Mouse (Mus musculus) monocyte, adult 5-6 weeks (primary cell): ENCODE results near the gene Hist1h3e. TPM values are rescaled to one million over a fixed set of nuclear protein-coding genes. Genes with fewer than 3 reads are reported as not detected.
"Not testable (repeated sequence)": the region's sequence is repeated elsewhere in the genome, so short reads cannot be mapped to it uniquely, and the experiment has no call there.

Source experiments
- ATAC-seq: fragments of 153-309, 156-312 bp; replicated peaks from 2 replicates; pipeline ENCODE4 v1.8.0; 2017; ENCODE audit warnings: mild to moderate bottlenecking; ENCODE audit not compliant: low TSS enrichment, insufficient number of reproducible peaks, severe bottlenecking, poor library complexity, low FRiP score
- total RNA-seq: library from RNA; stranded (forward); fragments of 200-1000, 200-491, 200-594 nt; gene quantifications from 3 replicates; pipeline ENCODE4 v1.2.3, GENCODE M21; 2017

Gene Hist1h3e
- total RNA-seq, 1 experiment from 2014 or later = 12.4 TPM

DNA sequence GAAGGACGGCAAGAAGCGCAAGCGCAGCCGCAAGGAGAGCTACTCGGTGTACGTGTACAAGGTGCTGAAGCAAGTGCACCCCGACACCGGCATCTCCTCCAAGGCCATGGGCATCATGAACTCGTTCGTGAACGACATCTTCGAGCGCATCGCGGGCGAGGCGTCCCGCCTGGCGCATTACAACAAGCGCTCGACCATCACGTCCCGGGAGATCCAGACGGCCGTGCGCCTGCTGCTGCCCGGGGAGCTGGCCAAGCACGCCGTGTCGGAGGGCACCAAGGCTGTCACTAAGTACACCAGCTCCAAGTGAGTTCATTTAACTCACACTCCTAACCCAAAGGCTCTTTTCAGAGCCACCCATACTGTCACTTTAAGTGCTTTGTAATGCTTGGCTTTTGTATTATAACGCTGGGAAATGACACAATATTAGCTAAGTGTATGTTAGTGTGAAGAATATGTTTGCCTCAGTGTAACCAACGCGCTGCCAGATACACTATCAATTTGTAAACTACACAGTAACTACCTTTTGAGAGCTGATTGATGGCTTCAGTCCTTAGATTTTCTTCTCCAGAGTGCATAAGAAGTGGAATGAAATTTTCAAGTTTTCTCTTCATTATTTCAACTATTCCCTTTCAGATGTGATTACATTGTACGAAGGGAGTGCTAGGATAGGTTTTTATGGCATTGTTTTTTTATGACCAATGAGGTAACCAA, 9.5 kb upstream of the Hist1h3e start:
- not testable (repeated sequence) for ATAC-seq

DNA sequence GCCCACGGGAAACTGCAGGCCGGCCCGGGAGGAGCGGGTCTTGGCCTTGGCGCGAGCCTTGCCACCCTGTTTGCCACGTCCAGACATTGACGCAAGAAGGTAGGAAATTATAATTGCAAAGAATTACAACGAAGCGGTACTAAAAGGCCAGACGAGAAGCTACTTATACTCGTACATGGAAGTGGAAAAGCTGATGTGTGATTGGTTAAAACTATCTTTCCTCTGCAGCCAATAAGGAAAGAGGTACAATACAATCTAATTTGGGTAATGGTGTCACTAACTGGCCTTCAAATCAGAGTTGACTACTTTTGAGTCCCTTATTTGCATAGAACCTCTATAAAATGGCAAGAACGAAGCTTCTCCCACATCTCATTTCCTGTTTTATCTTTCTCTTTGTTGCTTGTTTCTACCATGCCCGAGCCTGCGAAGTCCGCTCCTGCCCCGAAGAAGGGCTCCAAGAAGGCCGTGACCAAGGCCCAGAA, 8.9 kb upstream of the Hist1h3e start, which contains the start of the genes Hist1h2ae and Hist1h2bg:
Gene Hist1h2ae (minus strand): TSS at position 199 of the 482 bp plus-strand sequence.
Gene Hist1h2bg (plus strand): TSS at position 375 of the 482 bp plus-strand sequence.
- ATAC-seq = peak; percentile 92

DNA sequence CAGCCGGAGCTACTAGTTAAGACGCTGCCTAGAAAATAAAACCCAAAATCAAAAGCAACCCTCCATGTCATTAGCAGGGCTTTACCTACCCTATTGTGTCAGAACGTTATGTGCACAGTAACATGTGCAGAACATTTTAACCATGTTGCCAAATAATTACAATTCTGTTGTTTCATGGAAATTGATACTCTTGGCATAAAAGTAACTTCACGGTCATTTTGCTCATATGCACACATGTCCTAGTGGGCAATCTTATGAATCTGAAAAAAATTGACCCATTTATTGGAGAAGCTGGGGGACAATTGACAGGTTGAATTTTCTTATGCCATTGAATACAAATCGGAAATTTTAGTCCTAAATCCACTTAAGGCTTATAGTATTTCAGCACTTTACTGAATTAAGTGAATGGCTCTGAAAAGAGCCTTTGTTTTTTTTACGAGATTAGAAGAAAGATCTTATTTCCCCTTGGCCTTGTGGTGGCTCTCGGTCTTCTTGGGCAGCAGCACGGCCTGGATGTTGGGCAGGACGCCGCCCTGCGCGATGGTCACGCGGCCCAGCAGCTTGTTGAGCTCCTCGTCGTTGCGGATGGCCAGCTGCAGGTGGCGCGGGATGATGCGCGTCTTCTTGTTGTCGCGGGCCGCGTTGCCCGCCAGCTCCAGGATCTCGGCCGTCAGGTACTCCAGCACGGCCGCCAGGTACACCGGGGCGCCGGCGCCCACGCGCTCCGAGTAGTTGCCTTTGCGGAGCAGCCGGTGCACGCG, 8.3 kb upstream of the Hist1h3e start:
- ATAC-seq = not testable (repeated sequence)

DNA sequence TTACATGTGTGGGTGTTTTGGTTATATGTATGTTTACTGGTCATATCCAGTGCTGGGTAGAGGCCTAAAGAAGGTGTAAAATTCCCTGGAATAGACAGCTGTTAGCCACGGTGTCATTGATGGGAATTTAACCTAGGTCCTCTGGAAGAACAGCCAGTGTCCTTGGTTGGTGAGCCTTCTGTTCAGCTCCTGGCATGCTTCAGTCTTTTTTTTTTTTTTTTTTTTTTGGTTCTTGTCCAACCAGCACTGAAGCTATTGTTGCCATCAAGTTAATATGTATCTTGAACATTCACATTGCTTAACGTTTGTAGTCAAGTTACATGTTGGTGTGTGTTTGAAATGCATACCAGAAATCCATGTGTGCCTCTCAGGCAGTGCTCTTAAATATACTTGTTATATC, 2.3 kb upstream of the Hist1h3e start:
- ATAC-seq = no peak

DNA sequence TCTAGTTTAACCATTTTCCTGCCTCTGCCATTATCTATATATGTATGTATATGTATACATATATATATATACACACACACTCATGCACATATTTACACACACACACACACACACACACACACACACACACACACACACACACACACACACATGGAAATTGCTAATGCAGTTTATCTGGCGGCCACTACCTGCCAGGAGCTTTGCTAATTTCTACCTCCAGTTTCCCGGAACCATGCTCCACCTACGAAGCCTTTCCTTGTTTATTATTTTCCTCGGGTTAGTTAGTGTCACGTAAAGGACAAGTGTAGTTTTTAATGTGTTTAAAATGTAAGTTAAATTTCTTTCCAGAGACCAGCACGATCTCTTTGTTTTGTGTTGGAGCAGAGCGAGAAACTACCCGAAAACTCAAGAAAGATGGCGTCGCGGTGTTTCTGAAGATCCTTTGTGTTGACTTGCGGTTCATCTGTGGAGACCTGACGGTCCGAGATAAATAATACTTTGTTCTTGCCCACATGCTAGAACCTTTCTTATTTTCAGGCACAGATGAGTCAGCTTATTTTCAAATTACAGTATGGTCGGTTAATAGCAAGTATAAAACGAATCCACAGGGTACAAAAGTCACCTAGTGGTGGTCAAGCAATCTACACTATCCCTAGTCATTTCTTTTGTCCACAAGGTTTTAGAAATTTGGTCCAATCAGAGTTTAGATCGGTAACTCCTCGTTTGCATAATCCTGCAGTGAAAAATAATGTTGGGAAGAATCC, 712 bp upstream of the Hist1h3e start:
- ATAC-seq = peak; percentile 62

DNA sequence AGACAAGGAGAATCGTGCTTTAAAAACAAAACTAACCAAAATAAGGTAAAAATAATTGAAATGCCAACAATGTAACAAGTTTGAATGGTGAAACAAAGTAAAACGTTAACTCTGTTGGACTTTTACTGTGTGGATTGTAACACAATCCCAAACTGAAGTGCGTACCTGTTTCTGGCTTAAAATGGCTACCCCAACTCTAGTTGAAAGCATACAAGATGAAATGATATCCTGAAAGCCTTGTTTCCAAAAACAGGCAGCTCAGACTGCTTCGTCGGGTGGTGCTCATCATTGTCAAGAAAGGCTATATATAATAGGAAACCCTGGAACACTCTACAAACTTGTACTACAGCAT, 662 bp downstream of the Hist1h3e start:
- ATAC-seq = not testable (repeated sequence)

DNA sequence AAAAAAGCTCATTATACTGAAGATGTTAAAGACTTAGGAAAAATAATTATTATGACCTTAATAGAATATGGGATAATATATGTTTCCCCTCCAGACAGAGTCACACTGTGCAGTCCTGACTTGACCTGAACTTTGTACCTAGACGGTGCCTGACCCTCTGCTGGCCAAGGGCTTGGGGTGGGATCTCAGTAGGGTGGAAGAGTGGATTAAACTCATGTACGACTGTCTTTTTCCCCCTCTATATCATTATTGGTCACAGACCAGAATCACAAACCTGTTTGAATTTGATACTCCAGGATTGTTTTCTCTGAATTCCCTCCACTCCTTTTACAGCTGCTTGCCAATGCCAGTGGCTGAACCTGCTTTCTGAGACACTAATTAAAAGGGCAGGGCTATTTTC, 1.5 kb downstream of the Hist1h3e start:
- not testable (repeated sequence) for ATAC-seq

DNA sequence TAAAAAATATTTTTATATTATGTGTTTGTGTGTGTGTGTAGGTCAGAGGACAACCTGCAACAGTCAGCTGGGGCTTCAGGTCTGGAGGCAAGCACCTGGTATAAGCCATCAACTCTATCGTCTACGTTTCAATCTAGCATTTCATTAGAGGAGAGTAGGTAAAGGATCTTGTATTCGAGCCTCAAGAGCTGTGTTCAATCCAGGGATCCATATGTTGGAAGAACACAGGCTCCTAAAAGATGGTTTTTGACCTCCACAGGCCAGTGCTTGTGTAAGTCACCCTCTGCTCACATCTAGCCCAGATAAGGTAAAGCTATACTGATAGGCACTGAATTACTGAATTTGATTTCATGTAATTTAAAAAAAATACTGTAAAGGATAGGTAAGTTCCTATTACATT, 5.3 kb downstream of the Hist1h3e start:
- ATAC-seq = no peak

DNA sequence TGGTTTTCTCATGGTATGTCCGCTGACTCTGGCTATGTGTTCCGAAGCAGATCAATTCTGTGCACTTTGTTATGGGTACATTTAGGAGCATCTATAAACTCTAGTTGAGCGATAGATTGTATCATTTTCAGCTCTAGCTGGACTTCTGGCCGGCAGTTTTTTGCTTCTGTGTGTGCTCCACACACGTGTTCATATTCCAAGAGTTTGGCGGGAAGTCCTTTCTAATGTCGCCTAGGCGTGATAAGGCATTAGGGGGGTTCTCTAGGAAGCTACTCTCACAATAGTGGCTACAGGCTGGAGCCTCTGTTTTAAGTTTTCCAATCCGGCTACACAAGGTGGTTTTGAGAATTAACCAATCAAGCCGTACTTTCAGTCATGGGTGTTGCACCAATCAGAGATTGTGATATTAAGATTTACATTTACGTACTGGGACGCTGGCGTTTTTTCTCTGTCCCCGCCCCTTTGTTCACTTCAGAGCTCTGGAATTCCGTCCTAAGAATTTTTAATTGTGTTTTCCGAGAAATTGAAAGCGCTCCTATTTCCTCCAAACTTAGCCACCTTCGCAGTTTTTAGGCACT, 6.2 kb downstream of the Hist1h3e start:
- peak; percentile 67 for ATAC-seq

DNA sequence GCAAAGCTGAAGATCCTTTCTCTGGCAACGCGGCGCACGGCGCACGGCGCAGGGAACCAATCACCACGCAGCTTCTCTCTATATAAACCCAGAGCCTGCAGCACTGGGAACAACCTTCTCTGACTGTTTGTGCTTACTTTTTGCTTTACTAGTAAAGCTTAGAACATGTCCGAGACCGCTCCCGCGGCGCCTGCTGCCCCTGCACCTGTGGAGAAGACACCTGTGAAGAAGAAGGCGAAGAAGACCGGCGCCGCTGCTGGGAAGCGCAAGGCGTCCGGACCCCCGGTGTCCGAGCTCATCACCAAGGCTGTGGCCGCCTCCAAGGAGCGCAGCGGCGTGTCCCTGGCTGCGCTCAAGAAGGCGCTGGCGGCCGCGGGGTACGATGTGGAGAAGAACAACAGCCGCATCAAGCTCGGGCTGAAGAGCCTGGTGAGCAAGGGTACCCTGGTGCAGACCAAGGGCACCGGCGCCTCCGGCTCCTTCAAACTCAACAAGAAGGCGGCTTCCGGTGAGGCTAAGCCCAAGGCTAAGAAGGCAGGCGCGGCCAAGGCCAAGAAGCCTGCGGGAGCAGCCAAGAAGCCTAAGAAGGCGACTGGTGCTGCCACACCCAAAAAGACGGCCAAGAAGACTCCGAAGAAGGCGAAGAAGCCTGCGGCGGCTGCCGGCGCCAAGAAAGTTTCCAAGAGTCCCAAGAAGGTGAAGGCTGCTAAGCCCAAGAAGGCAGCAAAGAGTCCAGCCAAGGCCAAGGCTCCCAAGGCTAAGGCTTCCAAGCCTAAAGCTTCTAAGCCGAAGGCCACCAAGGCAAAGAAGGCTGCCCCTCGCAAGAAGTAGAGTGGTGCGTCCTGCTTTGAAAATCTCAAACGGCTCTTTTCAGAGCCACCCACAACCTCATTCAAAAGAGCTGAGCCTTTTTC, 7.0 kb downstream of the Hist1h3e start:
- ATAC-seq = peak; percentile 71

DNA sequence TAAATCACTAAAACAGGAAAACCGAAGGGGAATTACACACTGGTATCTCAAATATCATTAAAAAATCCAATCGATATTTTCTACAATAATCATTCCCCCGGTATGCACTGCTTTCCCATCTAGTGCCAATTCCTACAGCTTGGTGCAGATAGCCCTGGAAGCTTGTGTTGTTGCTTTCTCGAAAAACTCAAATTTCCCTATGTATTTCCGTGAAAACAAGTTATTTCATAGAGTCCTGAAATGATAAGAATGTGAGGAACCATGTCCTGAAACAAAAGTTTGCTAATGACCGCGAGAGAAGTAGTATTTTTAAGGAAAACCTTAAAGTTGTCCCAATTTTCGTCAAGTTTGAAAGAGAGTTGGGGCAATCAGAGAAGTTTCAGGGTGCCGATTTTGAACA, 7.8 kb downstream of the Hist1h3e start:
- ATAC-seq = no peak

DNA sequence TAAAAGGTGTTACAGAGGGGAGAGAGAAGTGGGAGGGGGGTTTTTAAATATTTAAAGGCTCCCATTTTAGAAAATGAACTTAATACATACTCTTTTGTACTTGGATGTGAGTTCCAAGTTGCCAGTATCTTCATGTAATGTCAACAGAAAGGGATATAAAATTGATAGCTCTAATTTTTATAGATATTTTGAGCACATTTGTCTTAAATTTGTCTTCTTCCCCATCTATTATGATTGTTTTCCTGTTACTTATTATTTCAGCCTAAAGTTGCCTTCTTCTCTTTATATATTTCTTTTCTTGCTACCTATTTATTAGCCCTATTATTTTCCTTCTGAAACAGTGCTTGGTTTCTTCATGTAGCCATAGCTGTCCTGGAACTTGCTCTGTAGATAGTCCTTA, 9.2 kb downstream of the Hist1h3e start, which contains the start of gene Hist1h1d:
Gene Hist1h1d (plus strand): TSS at position 301 of the 400 bp plus-strand sequence.
- no peak for ATAC-seq

DNA sequence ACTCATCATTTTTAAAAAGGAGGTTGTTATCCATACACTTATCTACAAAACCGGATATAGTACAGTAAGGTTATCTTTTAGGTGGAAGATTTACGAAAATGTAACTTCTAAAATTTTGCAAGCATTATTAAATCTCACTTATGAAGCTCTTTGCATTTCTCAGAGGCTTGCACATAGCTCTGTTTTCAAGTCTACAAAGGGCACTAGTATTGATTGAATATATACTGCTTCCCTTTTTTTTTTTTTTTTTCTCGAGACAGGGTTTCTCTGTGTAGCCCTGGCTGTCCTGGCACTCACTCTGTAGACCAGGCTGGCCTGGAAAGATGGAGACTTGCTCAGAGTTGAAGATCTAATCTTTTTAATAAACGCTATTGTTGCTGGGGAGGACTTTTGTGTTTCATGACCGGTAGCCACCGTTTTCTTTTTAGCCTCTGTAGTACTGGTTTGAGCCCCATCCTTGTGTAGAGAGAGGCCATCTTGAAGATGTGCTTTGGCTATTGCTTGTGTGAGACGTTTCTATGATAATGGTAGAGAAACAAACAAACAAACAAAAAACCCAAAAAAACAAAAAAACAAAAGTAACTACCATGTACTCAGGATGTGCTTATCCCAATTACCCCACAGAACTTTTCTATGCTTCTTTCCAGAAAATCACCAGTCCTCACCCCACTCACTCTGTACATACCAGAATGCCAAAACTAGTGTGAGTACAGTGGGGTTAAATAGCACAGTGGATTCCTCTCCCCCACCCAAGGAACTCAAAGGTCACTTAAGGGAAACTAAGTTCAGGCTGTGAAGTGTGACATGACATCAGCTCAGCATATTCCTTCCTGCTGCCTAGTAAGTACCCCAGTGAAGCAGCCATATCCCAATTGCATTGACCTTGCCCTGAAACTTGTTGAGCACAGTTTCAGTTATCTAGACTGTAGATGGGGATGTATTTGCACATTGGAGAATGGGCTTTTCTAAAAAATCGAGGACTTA, 9.9 kb downstream of the Hist1h3e start:
- no peak for ATAC-seq

DNA sequence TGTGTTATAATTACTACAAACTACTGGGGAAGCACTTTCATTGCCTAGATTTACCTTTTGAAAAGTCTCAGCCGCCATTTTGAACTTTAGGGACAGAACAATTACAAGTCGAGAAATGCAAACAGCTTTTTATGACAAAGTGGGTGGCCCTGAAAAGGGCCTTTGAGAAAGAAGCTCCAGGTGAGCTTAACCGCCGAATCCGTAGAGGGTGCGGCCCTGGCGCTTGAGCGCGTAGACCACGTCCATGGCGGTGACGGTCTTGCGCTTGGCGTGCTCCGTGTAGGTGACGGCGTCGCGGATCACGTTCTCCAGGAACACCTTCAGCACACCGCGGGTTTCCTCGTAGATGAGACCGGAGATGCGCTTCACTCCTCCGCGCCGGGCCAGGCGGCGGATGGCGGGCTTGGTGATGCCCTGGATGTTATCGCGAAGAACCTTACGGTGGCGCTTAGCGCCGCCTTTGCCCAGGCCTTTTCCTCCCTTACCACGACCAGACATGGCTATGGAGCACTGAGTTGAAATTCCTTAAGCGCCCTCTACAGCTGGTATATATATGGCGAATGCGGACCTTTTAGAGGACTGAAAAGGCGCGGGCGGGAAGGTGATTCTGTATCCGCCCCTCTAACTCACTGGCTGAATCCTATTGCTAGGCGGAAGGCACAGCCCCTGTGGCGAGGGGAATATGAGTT, 10.9 kb downstream of the Hist1h3e start, which contains the start of gene Hist1h4f:
Gene Hist1h4f (minus strand): TSS at position 503 of the 689 bp plus-strand sequence.
- ATAC-seq = peak; percentile 88

DNA sequence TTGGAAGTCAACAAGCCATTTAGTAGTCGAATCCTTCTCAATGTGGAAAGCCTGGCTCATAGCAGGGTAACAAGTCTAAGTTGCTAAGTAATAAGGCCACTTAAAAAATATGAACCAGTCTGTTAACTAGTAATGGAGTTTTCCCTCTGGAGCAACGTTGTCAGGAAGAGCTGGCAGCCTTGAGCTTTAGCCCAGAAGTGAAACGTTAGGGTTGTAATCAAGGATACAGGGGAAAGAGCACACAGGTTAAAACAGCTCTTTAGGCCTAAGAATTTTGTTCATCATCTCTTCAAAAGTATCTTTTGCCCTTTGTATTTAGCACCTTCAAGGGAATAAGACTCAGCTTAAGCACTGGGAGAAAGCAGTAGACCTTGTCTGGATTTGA, 11.4 kb downstream of the Hist1h3e start:
- no peak for ATAC-seq

DNA sequence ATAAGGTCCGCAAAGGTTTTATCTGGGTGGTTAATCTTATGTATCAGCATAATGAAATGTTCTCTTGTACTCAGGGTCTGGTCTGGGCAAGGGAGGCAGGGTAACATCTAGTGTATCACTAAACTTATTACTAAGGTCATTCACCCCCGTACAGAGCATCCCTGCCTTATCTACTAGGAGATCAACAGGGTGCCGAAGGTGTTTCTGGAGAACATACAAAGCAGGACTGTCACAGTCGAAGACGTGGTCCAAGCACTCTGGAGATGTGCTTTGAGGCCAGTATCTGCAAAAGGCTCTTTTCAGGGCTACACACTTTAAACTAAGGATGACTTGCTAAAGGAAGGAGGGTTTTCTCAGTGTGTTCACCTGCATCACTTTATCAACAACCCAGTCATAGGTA, 15.5 kb downstream of the Hist1h3e start:
- no peak for ATAC-seq
